Mouse (Mus musculus) ES-Bruce4 (cell line): ENCODE measurements at regions not wholly inside any gene's neighbourhood (a gene's known extent, or its start where the extent isn't known, plus 50 kb on each side); places are given as distances from the start of the nearest gene placed in this dataset.

Experiments used
- H3K27ac ChIP-seq: 2 replicates; pipeline ENCODE4 v1.5.1; 2012; ENCODE audit warnings: low read length, inconsistent platforms; ENCODE audit not compliant: insufficient read depth
- H3K27me3 ChIP-seq: 2 replicates; pipeline ENCODE4 v1.6.1; 2012; ENCODE audit warnings: mild to moderate bottlenecking, low read length, inconsistent platforms; ENCODE audit not compliant: control insufficient read depth, poor library complexity, insufficient read depth, severe bottlenecking
- H3K36me3 ChIP-seq: 2 replicates; pipeline ENCODE4 v1.6.1; 2012; ENCODE audit warnings: inconsistent platforms, mild to moderate bottlenecking, low read length, moderate library complexity; ENCODE audit not compliant: control insufficient read depth, poor library complexity, insufficient read depth, severe bottlenecking
- H3K4me1 ChIP-seq: one replicate; pipeline ENCODE4 v1.8.1; 2011; ENCODE audit warnings: low read length; ENCODE audit not compliant: control insufficient read depth, insufficient read depth
- H3K4me3 ChIP-seq: 2 replicates; pipeline ENCODE4 v1.5.1; 2011; ENCODE audit warnings: low read depth, mild to moderate bottlenecking, low read length
- H3K9ac ChIP-seq: 2 replicates; pipeline ENCODE4 v1.6.1; 2012; ENCODE audit warnings: low read depth, mild to moderate bottlenecking, inconsistent platforms; ENCODE audit not compliant: poor library complexity, severe bottlenecking
- H3K9me3 ChIP-seq: replicated peaks from 2 replicates; pipeline ENCODE4 v1.6.1; 2012; ENCODE audit warnings: mild to moderate bottlenecking, low read length, inconsistent platforms; ENCODE audit not compliant: control insufficient read depth, poor library complexity, insufficient read depth, severe bottlenecking
- CTCF ChIP-seq: IDR thresholded peaks from one replicate; pipeline ENCODE4 v1.8.1; 2011; ENCODE audit warnings: low read depth, low read length
- EP300 ChIP-seq: IDR thresholded peaks from 2 replicates; pipeline ENCODE4 v1.6.1; 2011; ENCODE audit warnings: low read depth, low read length; ENCODE audit not compliant: insufficient read depth
- POLR2A ChIP-seq: IDR thresholded peaks from one replicate; pipeline ENCODE4 v1.8.1; 2011; ENCODE audit warnings: low read length; ENCODE audit not compliant: insufficient read depth

DNA sequence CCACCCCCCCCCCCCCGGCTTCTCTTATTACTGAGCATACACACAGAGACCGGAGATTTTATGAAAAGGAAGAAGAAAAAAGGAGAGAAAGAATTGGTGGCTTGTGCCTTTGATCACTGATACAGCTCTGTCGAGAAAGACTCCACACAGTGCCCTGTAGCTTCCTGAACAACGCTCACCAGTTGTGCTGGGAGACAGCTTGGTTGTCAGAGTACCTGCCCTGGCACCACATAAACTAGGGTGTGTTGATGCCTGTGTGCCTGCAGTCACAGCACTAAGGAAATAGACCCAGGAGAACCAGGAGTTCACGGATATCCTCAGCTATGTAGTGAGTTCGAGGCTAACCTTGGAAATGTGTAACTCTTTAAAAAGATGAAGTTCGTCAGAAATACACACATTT is 66.7 kb upstream of the Dapk1 start:
- TF ChIP-seq CTCF (no peak), EP300 (no peak), POLR2A (no peak)
- Histone ChIP-seq H3K27ac (no peak overlapping the region), H3K36me3 (no peaks in the 10 kb centered on the region), H3K9me3 (no peaks in the 10 kb centered on the region), H3K9ac (no peak overlapping the region), H3K4me3 (no peak overlapping the region), H3K4me1 (no peaks in the 10 kb centered on the region), H3K27me3 (no peaks in the 10 kb centered on the region; the same call in 1 of the 2 replicates)

DNA sequence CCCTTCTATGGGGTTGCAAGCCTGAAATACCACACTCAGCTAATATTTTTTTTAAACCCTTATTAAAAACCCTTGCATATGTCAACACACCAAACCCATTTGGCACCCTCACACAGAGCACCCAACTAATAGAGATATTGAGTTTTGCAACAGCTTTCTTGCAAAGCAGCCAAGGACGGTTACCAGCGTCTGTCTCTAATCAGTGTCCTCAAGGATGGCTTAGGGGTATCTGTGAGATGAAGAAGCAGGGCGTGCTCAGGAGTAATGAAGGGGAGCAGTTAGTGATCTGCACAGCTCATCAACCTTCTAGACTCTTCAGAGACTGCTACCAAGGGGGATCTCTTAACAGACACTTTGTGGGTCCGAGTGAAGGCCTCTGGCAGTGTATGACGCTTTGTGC is 65.0 kb upstream of the Dapk1 start:
- Histone ChIP-seq H3K9me3 (no peaks in the 10 kb centered on the region), H3K27me3 (no peaks in the 10 kb centered on the region; the same call in 1 of the 2 replicates), H3K9ac (no peak overlapping the region), H3K4me1 (no peaks in the 10 kb centered on the region), H3K4me3 (no peak overlapping the region), H3K36me3 (no peaks in the 10 kb centered on the region), H3K27ac (no peak overlapping the region)
- TF ChIP-seq EP300 (no peak), CTCF (no peak), POLR2A (no peak)

DNA sequence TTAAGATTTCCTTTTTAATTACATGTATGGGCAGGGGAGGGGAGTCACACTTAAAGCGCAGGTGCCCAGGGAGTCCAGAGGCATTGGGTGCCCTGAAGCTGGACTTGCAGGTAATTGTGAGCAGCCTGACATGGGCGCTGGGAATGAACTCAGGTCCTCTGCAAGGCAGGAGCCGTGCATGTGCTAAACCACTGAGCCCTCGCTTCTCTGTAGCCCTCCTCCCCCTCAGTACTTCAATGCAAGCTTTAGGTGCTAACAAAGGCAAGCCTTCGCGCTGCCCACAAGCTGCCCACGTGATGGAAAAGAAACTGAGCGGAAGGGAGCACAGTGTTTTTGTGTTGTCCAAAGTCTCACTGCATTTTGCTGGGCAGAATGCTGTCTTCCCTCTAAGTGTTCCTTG is 63.6 kb upstream of the Dapk1 start:
- Histone ChIP-seq H3K4me1 (no peaks in the 10 kb centered on the region), H3K36me3 (no peaks in the 10 kb centered on the region), H3K27me3 (no peaks in the 10 kb centered on the region; the same call in 1 of the 2 replicates), H3K27ac (no peak overlapping the region), H3K9me3 (no peaks in the 10 kb centered on the region), H3K4me3 (no peak overlapping the region), H3K9ac (no peak overlapping the region)
- no peak for TF ChIP-seq POLR2A
- no peak for TF ChIP-seq CTCF
- TF ChIP-seq EP300: 0 out of 2 replicates have a peak, but pooled peaks have one; percentile 23

DNA sequence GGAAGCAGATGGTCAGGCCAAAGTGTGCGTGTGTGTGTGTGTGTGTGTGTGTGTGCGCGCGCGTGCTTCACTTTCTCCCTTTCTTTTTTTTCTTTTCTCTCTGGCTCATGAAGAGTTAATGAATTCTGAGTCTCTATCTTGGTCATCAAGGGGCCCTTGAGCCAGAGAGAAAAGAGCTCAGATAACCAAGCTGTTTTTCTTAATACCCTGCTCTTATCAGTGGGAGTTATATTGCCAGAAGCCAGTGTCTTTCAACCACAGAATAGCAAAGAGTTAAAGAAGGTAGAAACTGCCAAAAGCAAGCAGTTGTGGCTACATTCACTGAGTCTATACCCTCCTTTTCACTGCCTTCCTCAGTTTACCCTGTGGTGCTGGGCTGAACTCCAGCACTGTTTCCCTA is 60.6 kb upstream of the Dapk1 start:
- TF ChIP-seq POLR2A (no peak), CTCF (no peak), EP300 (no peak)
- Histone ChIP-seq H3K4me1 (no peaks in the 10 kb centered on the region), H3K27ac (no peak overlapping the region), H3K9ac (no peak overlapping the region), H3K27me3 (no peaks in the 10 kb centered on the region; the same call in 1 of the 2 replicates), H3K9me3 (no peaks in the 10 kb centered on the region), H3K4me3 (no peak overlapping the region), H3K36me3 (no peaks in the 10 kb centered on the region)

DNA sequence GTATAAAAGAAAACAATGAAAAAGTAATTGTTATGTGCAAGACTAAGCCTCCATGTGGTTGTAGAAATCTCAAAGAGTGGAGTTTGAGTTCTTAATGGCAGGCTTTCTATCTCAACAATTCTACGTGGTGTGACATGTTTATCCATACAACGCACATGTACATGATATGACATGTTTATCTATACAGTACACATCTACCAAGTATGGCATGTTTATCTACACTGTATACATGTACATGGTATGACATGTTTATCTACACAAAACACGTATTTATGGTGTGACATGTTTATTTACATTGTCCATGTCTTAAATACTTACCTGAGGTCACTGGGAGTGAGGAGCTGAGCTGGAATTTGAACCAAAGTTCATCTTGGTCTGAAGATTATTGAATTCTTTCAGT is 57.4 kb upstream of the Dapk1 start:
- Histone ChIP-seq H3K27me3 (no peaks in the 10 kb centered on the region), H3K27ac (no peak overlapping the region)

DNA sequence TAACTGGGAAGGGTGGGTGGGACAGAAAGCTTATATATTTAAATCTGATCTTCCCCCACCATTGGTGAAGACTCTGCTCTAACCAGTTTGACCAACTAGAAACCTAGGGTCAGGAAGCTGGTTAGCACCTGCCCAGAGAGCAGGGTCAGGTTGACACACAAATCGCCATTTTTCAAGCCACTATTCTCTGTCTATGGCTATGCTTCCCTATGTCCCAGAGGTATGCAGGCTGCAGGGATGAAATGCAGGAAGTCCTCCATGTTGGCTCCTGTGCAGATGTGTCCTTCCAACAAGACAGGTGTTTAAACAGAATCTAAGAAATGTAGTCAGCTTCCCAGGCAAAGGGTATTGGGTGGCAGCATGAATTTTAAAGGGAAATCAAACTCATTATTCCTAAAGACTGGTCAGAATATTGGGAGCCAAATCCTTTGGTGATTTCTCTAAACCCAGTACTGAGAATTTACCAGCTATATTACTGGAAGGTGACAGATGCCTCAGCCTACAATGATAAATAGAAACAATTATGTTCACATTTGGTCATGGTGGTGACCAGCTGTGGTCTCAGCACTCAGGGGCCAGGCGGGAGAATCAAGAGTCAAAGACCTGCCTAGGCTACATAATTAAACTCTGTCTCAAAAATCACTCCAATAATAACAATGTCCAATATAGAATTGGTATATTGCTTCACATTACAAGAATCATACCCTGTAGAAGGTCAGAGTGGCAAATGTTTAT is 55.6 kb upstream of the Dapk1 start:
- TF ChIP-seq CTCF (no peak), EP300 (no peak), POLR2A (no peak)
- H3K9ac ChIP-seq: no peak overlapping the region
- H3K4me3 ChIP-seq: no peak overlapping the region
- H3K27me3 ChIP-seq: no peaks in the 10 kb centered on the region
- H3K9me3 ChIP-seq: no peaks in the 10 kb centered on the region
- H3K27ac ChIP-seq: no peak overlapping the region
- no peaks in the 10 kb centered on the region for H3K4me1 ChIP-seq
- no peaks in the 10 kb centered on the region for H3K36me3 ChIP-seq

More for the DNA sequence above, 57.4 kb upstream of the Dapk1 start:
- H3K4me1 ChIP-seq: no peaks in the 10 kb centered on the region
- TF ChIP-seq EP300 (no peak), POLR2A (no peak), CTCF (no peak)
- no peak overlapping the region for H3K4me3 ChIP-seq
- no peaks in the 10 kb centered on the region for H3K36me3 ChIP-seq
- H3K9ac ChIP-seq: no peak overlapping the region
- H3K9me3 ChIP-seq: no peaks in the 10 kb centered on the region
